ENCODE assay signal across 8 mouse cellular contexts in the genomic region with DNA sequence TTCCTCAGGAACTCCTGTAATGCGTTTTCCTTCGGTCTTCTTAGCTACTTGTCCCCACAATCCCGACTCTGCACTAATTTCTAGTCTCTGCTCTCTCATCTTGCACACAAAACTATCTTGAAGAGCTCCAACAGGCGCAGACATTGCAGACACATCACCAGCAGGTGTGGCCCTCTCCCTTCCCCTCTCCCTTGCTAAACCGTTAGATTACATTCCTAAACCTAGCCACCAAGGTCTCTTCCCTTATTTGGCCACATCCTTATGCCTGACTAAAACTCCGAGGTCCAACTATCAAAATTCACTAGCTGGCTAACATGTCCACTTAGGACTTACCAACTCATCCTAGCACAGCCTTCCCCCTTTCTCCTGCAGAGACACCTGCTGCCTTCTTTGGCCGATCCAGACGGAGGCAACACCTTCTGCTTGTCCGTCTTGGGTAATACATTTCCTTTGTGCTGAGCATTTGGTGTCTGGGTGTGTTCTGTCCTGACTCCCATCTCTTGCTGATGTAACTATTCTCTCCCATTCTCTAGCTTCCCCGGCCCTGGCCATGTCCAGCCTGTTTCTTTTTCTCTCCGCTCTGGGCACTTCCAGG. TPM values are rescaled to one million over a fixed set of nuclear protein-coding genes. Genes with fewer than 3 reads are reported as not detected.
DNase-seq lines count a peak whose midpoint lies in the region; ATAC-seq and TF ChIP-seq lines count a peak whose summit lies in the region.

No protein-coding gene starts in this region.

- DNase-seq in liver, adult 2 months (ENCODE audit: extremely low read depth, low read depth, low spot score), result peak; percentile 13
- no peak for DNase-seq in liver
- no peak for DNase-seq in gastrocnemius, adult 8-10 months (ENCODE audit: low spot score in 2 of 2)
- DNase-seq in thymus, postnatal 0 days (ENCODE audit: low spot score), result no peak
- DNase-seq in layer of hippocampus, adult 8-10 months (ENCODE audit: low spot score in 2 of 2), result no peak

- WGBS in liver, adult 2 months, result 69% methylated on average over 11 of the region's 11 CpGs
- WGBS in hindbrain, embryonic 16.5 days, result 80% methylated on average over 11 of the region's 11 CpGs

- no peaks in the 10 kb centered on the region for H3K27me3 ChIP-seq in liver, adult 2 months (ENCODE audit: control insufficient read depth, insufficient read depth, low read length)
- no peaks in the 10 kb centered on the region for H3K27me3 ChIP-seq in hindbrain, embryonic 16.5 days (replicated peaks; ENCODE audit: control insufficient read depth, insufficient read depth, low read length)
- no peaks in the 10 kb centered on the region for H3K27me3 ChIP-seq in myocyte (ENCODE audit: control insufficient read depth, insufficient read depth, insufficient read length)

- peak overlapping the region; percentile 75 for H3K4me2 ChIP-seq in hindbrain, embryonic 16.5 days (ENCODE audit: low read length)
- H3K4me2 ChIP-seq in myocyte (ENCODE audit: low read depth), result peak overlapping the region; percentile 96

- H3K4me1 ChIP-seq in liver, adult 2 months (ENCODE audit: control insufficient read depth, insufficient read depth, low read length), result no peaks in the 10 kb centered on the region
- peaks cover 9% of the 10 kb centered on the region for H3K4me1 ChIP-seq in bone marrow macrophage, adult 2 months (ENCODE audit: control insufficient read depth, insufficient read depth, low read length)
- H3K4me1 ChIP-seq in hindbrain, embryonic 16.5 days (ENCODE audit: control insufficient read depth, insufficient read depth, low read depth, low read length), result peaks cover 14% of the 10 kb centered on the region

- H3K4me3 ChIP-seq in liver, adult 2 months (ENCODE audit: insufficient read depth, low read depth, low read length), result no peak overlapping the region
- peak overlapping the region; percentile 53; the same call in 1 of the 2 replicates for H3K4me3 ChIP-seq in bone marrow macrophage, adult 2 months (ENCODE audit: insufficient read depth, low read length)
- no peak overlapping the region; the same call in 1 of the 2 replicates for H3K4me3 ChIP-seq in hindbrain, embryonic 16.5 days (ENCODE audit: low read length)
- H3K4me3 ChIP-seq in myocyte, result peak overlapping the region; percentile 62

- no peak overlapping the region for H3ac ChIP-seq in myocyte (ENCODE audit: control insufficient read depth, insufficient read length)

- no peaks in the 10 kb centered on the region for H3K79me2 ChIP-seq in liver, adult 2 months (ENCODE audit: control insufficient read depth, insufficient read depth, low read length)
- peaks cover 30% of the 10 kb centered on the region for H3K79me2 ChIP-seq in myocyte (ENCODE audit: control insufficient read depth, insufficient read depth)

- H3K36me3 ChIP-seq in liver, adult 2 months (ENCODE audit: control insufficient read depth, insufficient read depth, low read length), result no peaks in the 10 kb centered on the region
- H3K36me3 ChIP-seq in hindbrain, embryonic 16.5 days (ENCODE audit: control insufficient read depth, insufficient read depth, low read length), result no peaks in the 10 kb centered on the region
- no peaks in the 10 kb centered on the region for H3K36me3 ChIP-seq in myocyte (ENCODE audit: control insufficient read depth, insufficient read depth)

- ATAC-seq in hindbrain, embryonic 16.5 days, result no peak

- TF ChIP-seq CTCF in liver, adult 2 months (IDR thresholded peaks at IDR 0.05; ENCODE audit: low read depth, low read length), result no peak
- no peak for TF ChIP-seq CTCF in bone marrow macrophage, adult 2 months (IDR thresholded peaks at IDR 0.05; ENCODE audit: low read depth, low read length)

- no peak for TF ChIP-seq POLR2A in liver, adult 2 months (IDR thresholded peaks at IDR 0.05; ENCODE audit: extremely low read depth, insufficient read depth, low read length)
- no peak for TF ChIP-seq POLR2A in bone marrow macrophage, adult 2 months (IDR thresholded peaks at IDR 0.05; ENCODE audit: borderline replicate concordance, low read depth, low read length)
- TF ChIP-seq POLR2A in myocyte (IDR thresholded peaks at IDR 0.05; ENCODE audit: insufficient read length, low read depth), result no peak

- H3K9me3 ChIP-seq in hindbrain, embryonic 16.5 days (ENCODE audit: control insufficient read depth, low read length), result 0 out of 2 replicates have a peak, but pooled peaks cover 4% of the 10 kb centered on the region

- H3K9ac ChIP-seq in liver, adult 2 months (ENCODE audit: low read depth, low read length), result no peak overlapping the region
- peak overlapping the region; percentile 66; the same call in 1 of the 2 replicates for H3K9ac ChIP-seq in hindbrain, embryonic 16.5 days (ENCODE audit: low read depth, low read length)

- peak overlapping the region; percentile 32 for H3K27ac ChIP-seq in liver, adult 2 months (replicated peaks; ENCODE audit: insufficient read depth, low read depth, low read length)
- peak overlapping the region; percentile 79; the same call in 1 of the 2 replicates for H3K27ac ChIP-seq in bone marrow macrophage, adult 2 months (ENCODE audit: insufficient read depth, low read depth, low read length)
- H3K27ac ChIP-seq in hindbrain, embryonic 16.5 days (ENCODE audit: low read depth, low read length), result no peak overlapping the region

TF ChIP-seq in myocyte, 11 proteins besides CTCF, POLR2A, EP300 and RAD21:
- TF ChIP-seq SRF (IDR thresholded peaks at IDR 0.05; ENCODE audit: control insufficient read depth, insufficient read length, low read depth) (peak; percentile 58), POLR2AphosphoS2 (IDR thresholded peaks at IDR 0.05; ENCODE audit: insufficient read length, low read depth) (no peak)

RNA-seq across cellular contexts. Expression of a gene that starts 1.0 kb away (rescaled TPM):
- 4.1 and 4.4 TPM in 2 replicates for total RNA-seq in liver, adult 2 months (2014; rRNA removed)
- 1.2 and 1.8 TPM in 2 replicates for polyA plus RNA-seq in liver, adult 2 months (2012; rRNA removed)
- polyA plus RNA-seq in bone marrow macrophage, adult 2 months (2012; ENCODE audit: insufficient read depth, insufficient read length, missing spikeins), result 18.2 and 18.9 TPM in 2 replicates
- 32.0 TPM in 2 replicates for polyA plus RNA-seq in hindbrain, embryonic 16.5 days (2015; fragmentation: Nextera tagmentation; extraction: Ambion mirVana)
- 16.8 TPM for polyA plus RNA-seq in myocyte (2012; fragmentation: generic; extraction: Trizol)
- 1 to 10 TPM; 3.8 to 6.4 (median 5.6) TPM for total RNA-seq in gastrocnemius, adult 8-10 months (2022)
- 73.7 and 81.7 TPM in 2 replicates for polyA plus RNA-seq in thymus, postnatal 0 days (2015; fragmentation: Nextera tagmentation; extraction: Ambion mirVana)
- total RNA-seq in layer of hippocampus, adult 8-10 months (2022), result 10 to 100 TPM; 16.8 to 20.6 (median 18.3) TPM

RNA-seq across cellular contexts. Expression of a gene that starts 47.4 kb away (rescaled TPM):
- 4.1 and 5.2 TPM in 2 replicates for total RNA-seq in liver, adult 2 months (2014; rRNA removed)
- 5.2 and 7.1 TPM in 2 replicates for polyA plus RNA-seq in liver, adult 2 months (2012; rRNA removed)
- 5.4 and 10.6 TPM in 2 replicates for polyA plus RNA-seq in bone marrow macrophage, adult 2 months (2012; ENCODE audit: insufficient read depth, insufficient read length, missing spikeins)
- polyA plus RNA-seq in hindbrain, embryonic 16.5 days (2015; fragmentation: Nextera tagmentation; extraction: Ambion mirVana), result 27.7 and 31.5 TPM in 2 replicates
- 9.2 TPM for polyA plus RNA-seq in myocyte (2012; fragmentation: generic; extraction: Trizol)
- 1 to 10 TPM; 4.1 to 4.7 (median 4.4) TPM for total RNA-seq in gastrocnemius, adult 8-10 months (2022)
- 8.1 and 8.4 TPM in 2 replicates for polyA plus RNA-seq in thymus, postnatal 0 days (2015; fragmentation: Nextera tagmentation; extraction: Ambion mirVana)
- total RNA-seq in layer of hippocampus, adult 8-10 months (2022), result 10 to 100 TPM; 29.7 to 33.1 (median 31.9) TPM

RNA-seq across cellular contexts. Expression of a gene that starts 52.3 kb away (rescaled TPM):
- 44.6 and 47.7 TPM in 2 replicates for total RNA-seq in liver, adult 2 months (2014; rRNA removed)
- polyA plus RNA-seq in liver, adult 2 months (2012; rRNA removed), result 12.5 and 14.5 TPM in 2 replicates
- 454 and 458 TPM in 2 replicates for polyA plus RNA-seq in bone marrow macrophage, adult 2 months (2012; ENCODE audit: insufficient read depth, insufficient read length, missing spikeins)
- 161 and 169 TPM in 2 replicates for polyA plus RNA-seq in hindbrain, embryonic 16.5 days (2015; fragmentation: Nextera tagmentation; extraction: Ambion mirVana)
- 62.3 TPM for polyA plus RNA-seq in myocyte (2012; fragmentation: generic; extraction: Trizol)
- total RNA-seq in gastrocnemius, adult 8-10 months (2022), result 10 to 100 TPM; 16.5 to 23.0 (median 19.6) TPM
- 234 and 261 TPM in 2 replicates for polyA plus RNA-seq in thymus, postnatal 0 days (2015; fragmentation: Nextera tagmentation; extraction: Ambion mirVana)
- total RNA-seq in layer of hippocampus, adult 8-10 months (2022), result 10 to 100 TPM; 56.6 to 59.8 (median 59.1) TPM

Comparison
In these comparisons a context has a peak if more than half of its experiments do, and no peak if none do; other contexts are left out.
1. H3K4me3 ChIP-seq: peak in bone marrow macrophage, adult 2 months (single experiment) and myocyte (single experiment); none in liver, adult 2 months (single experiment) and hindbrain, embryonic 16.5 days (single experiment).